Mouse (Mus musculus): Measurements from ENCODE around the gene Clta. TPM values are rescaled to one million over a fixed set of nuclear protein-coding genes. Genes with fewer than 3 reads are reported as not detected.

Gene Clta
- total RNA-seq, 2 experiments from 2014 or later = 83.0 to 91.0 TPM

GRCm38 (mm10) chr4:44065355-44066025, 61.2 kb downstream of the Clta start:
- DNase-seq = peak; percentile 91 to 96
- intact Hi-C loops (cut with DNase I) = loop anchor here (1.0 to 5.0 kb wide), 3 partner anchors 51 to 227 kb away; no protein-coding TSS in a partner anchor

GRCm38 (mm10) chr4:44066891-44067290, 62.6 kb downstream of the Clta start:
- no peak for DNase-seq
- intact Hi-C loops (cut with DNase I) = loop anchor here (2.0 to 5.0 kb wide), 2 partner anchors 50 to 225 kb away; no protein-coding TSS in a partner anchor

DNA sequence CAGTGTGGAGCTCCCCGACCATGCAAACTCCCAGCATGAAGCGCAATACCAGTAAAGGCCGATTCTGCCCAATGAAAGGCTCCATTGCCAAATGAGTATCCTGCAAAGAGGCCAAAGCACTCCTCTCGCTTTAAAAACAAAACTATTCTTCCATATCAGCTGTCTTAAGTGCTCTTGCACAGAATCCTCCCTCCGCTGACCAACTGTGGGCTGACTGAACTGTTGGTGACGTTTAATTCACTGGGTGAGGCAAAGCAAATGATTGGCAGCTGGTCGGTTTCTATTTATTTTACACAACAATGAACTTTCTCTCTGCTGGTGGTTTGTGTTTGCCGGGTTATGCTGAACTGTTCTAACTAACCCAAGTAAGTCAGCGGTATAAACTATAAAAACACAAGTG, 64.5 kb downstream of the Clta start:
- peak in 1 of 2 experiments; percentile 21 for DNase-seq
- intact Hi-C loops (cut with DNase I) = loop anchor here (5.0 kb wide), 1 partner anchor 224 kb away; no protein-coding TSS in a partner anchor

- intact Hi-C loops (cut with DNase I) = loop anchor here (5.0 kb wide), 1 partner anchor 223 kb away; no protein-coding TSS in a partner anchor
- no peak for DNase-seq
Observed at GRCm38 (mm10) chr4:44069411-44069810, 65.2 kb downstream of the Clta start.

DNA sequence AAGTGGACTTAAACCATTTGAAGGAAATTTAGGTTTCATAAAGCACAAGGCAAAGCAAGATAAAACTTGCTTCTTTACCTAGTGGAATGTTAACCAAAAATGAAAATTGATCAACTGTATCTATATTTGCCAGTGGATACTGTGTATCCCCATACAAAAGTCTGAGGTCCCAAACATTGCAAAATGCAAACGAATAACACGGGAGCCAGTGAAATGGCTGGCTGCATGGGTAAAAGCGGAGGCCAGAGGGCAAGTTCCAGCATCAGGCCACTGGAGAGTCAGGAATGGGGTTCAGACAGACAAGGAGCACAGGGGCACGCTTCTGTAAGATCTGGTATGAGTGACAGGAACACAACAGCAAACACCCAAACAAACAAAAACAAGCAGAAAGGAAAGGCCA, 66.4 kb downstream of the Clta start:
- no peak for DNase-seq
- intact Hi-C loops (cut with DNase I) = no loop called here

DNA sequence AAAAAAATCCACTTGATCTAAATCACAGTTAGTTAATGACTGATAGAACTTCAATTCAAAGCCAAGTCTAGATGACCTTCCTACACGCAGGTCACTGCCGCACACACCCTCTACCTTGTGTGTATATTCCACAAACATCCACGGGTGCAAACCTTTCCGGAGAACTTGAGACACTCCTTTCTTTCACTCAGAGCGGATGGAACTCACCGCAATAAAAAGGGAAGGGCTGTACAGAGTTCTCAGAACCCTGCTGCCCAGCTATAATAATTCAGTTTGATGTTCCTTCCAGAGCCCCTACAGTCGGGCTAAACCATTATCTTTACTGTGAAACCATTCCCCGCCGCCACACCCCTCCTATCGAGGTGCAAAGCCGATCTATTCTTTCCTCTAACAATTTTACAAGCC, 67.5 kb downstream of the Clta start:
- intact Hi-C loops (cut with DNase I) = loop anchor here (2.0 kb wide), 1 partner anchor 41 kb away; no protein-coding TSS in a partner anchor
- no peak for DNase-seq

GRCm38 (mm10) chr4:44072146-44072872, 68.1 kb downstream of the Clta start:
- peak; percentile 95 for DNase-seq
- intact Hi-C loops (cut with DNase I) = loop anchor here (2.0 kb wide), 1 partner anchor 40 kb away; no protein-coding TSS in a partner anchor

DNA sequence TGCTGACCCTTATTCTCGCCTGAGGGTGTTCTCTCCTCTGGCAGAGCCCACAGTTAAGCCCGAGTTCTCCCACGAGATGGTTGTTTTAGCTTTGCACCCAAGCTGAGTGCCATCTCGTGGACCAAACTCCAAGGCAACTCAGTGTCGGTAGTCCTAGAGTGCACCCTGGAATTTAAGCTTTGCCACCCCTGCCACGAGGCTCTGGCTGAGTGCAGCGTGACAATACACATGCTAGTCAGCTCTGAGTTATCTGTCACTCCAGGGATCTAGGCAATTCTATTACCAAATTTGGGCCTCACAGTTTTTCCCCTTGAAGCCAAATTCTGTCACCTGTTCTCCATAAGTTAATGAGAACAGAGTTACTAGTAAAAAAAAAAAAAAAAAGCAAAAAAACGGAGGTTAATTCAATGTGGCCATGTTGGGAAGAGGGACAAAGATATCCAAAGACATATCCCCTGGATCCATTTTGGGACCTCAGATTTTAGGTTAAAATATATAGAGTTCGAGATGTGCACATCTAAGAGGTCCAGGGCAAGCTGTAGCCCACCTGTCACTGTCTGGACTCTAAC, 68.7 kb downstream of the Clta start:
- intact Hi-C loops (cut with DNase I) = loop anchor here (2.0 kb wide), 1 partner anchor 40 kb away; no protein-coding TSS in a partner anchor
- DNase-seq = no peak

DNA sequence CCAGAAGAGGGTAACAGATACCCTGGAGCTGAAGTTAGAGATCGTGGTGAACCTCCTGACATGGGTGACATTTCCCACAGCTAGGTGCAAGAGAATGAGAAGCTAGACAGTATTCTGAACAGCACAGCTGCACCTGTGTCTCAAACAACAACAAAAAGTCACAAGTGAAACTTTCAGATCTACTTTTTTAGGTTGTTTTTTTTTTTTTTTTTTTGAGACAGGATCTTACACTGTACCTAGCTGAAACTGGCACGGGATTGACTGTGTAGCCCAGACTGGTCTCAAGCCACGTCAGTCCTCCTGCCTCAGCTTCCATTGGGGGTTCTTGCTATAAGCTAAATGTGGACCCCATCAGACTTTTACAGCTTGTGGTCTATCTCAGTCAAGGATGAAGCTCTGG, 69.5 kb downstream of the Clta start:
- intact Hi-C loops (cut with DNase I) = loop anchor here (2.0 kb wide), 1 partner anchor 39 kb away; no protein-coding TSS in a partner anchor
- DNase-seq = no peak

DNA sequence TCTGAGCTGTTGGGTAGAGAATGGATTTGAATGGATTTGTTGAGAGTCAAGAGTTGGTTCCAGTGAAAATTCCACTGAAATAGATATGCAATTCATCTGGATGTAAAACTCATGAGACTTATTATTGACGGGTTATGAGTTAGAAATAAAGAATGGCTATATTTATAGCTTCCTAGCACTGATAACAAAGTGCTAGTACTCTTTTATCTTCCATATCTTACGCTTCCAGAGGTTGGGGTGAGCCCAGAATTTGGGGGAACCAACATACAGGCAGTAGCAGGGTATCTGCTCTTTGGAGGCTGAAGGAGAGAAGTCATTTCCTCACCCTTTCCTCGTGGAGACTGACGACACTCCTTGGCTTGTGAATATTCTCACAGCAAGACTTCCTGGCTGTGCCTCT, 70.2 kb downstream of the Clta start:
- no peak for DNase-seq
- intact Hi-C loops (cut with DNase I) = no loop called here

DNA sequence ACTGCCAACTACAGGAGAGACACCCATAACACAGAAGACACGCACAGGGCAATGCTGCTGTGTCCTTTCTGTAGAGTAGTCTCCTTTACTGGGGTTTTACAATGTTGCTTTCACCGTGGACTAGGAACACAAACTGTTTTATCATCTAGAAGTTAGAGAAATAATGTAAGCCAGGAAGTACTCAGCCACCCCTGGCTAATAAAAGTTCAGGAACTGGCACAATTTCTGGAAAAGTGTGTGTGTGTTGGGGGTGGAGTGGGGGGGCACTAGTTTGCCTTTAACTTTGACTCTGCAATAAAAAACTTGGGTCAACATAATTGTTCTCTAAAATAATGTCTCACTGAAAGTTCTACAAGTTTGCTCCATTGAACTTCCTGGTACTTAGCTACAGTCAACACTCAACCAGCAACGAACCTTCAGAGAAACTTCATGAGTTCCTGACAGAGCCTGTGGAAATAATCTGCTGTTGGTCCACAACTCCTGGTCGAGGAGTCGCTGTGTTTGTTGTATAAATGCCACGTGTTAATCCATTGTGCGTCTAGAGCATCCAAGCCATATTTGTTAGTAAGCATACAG, 74.2 kb downstream of the Clta start:
- DNase-seq = no peak
- intact Hi-C loops (cut with DNase I) = no loop called here

Other genes with a start within 250 kb of the Clta start
- gene Olfr159, start 233.4 kb upstream of the Clta start, total RNA-seq (2021) = not detected
- gene Olfr156, start 180.6 kb upstream of the Clta start, total RNA-seq (2021) = not detected
- gene Olfr157, start 164.3 kb upstream of the Clta start, total RNA-seq (2021) = not detected
- not detected for gene Olfr155, start 152.9 kb upstream of the Clta start, total RNA-seq (2021)
- 10 to 100 TPM in 1 of 2 experiments, 1 to 10 TPM in 1; 8.1 to 10.1 TPM for gene Reck, start 128.9 kb upstream of the Clta start, total RNA-seq (2021)
- 1 to 10 TPM; 5.5 to 8.9 TPM for gene Glipr2, start 47.1 kb upstream of the Clta start, total RNA-seq (2021)
- gene Ccin, start 21.0 kb upstream of the Clta start, total RNA-seq (2021) = not detected
- 10 to 100 TPM; 27.4 to 28.4 TPM for gene Gne, start 79.7 kb downstream of the Clta start, total RNA-seq (2021)
- gene Rnf38, start 229.3 kb downstream of the Clta start, total RNA-seq (2021) = 10 to 100 TPM; 35.7 to 38.0 TPM